Mouse (Mus musculus) heart, postnatal 10 days (tissue): ENCODE measurements at regions not wholly inside any gene's neighbourhood (a gene's known extent, or its start where the extent isn't known, plus 50 kb on each side); places are given as distances from the start of the nearest gene placed in this dataset.
A peak's percentile ranks its signal among the peaks of the same experiment; 100 is the strongest.

Source experiments
- DNase-seq, 2 experiments: peaks; one replicate each; pipeline ENCODE4 v3.0.0; 2021
- intact Hi-C: fragments of 180-260 bp; cut with DNase I; formaldehyde crosslinking; loops from one replicate; pipeline ENCODE4 v1.15.1; 2025
- microRNA-seq, 2 experiments: library from miRNA; unstranded; fragments of <30 nt; microRNA quantifications; one replicate each; pipeline ENCODE4 v1.2.0; 2022

DNA sequence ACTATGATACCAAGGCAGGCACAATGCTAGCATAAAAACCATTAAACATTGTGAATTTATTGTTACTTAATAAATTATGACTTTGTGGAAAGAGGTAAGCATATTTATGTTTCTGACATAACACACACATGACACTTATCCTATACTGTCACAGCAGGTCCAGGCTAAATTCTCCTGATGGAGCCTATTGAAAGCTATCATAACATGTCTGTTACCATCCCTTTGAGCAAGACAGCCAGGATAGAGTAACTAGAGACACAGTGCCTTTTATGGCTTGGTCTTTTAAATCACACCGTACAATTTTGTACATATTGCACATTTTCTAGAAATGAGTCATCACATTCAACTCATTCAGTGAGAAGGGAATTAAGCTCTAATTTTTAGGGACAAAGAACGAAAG lies 67.8 kb upstream of the Adgra3 start:
- no peak for DNase-seq
- intact Hi-C loops = no loop called here

DNA sequence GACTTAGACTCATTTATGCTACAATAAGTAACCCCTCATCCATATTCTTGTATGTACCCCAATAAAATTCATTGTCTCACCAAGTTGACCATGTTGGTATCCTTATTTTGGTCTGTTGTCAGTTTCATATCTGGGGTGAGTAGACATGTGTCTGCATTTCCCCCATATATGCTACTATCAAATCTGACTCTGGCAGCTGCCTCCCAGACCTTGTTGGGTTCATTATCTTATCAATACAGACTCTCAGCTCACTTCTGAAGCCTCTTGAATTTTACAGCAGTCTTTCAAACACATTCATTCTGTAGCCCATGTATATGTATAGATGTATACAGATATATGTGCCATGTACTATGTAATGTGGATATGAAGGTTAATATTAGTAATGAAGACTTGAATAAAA lies 67.4 kb upstream of the Adgra3 start:
- intact Hi-C loops = no loop called here
- DNase-seq = no peak

DNA sequence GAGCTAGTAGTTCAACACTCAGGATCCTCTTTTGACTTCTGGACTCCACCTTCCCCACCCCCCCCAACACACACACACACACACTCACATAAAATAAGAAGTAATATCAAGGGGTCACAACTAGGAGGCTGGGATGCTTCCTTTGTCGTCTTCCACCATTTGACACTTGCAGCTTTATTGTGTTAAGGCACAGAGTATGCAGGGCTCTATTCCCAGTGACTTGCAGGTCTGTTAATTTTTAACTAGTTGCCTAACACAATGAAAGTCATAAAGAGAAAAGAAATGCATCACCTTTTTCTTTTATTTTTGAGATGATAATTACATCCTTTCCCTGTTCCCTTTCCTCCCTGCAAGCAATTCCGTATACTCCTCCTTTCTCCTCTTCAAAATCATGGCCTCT lies 66.9 kb upstream of the Adgra3 start:
- intact Hi-C loops = no loop called here
- no peak for DNase-seq

DNA sequence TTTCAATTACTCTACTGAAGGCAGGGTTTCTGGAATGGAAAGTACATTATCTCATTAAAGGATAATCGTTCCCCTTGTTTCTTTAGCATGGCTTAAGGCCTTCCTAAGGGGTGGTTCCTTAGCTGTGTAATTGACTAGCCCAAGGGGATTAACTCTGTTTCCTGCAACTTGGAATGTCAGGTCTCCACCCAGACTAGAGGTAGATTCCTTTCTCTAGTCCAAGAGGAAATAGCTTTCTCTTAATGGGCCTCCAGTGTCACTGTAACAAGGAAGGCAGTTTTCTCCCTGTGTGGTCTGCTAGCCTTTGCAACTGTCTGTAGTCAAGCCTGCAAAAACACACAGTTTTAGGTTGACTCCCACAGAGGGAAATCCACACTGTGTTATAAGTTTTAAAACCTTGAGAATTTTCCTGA lies 64.0 kb upstream of the Adgra3 start:
- peak in 1 of 2 experiments; percentile 2 for DNase-seq
- intact Hi-C loops = no loop called here

DNA sequence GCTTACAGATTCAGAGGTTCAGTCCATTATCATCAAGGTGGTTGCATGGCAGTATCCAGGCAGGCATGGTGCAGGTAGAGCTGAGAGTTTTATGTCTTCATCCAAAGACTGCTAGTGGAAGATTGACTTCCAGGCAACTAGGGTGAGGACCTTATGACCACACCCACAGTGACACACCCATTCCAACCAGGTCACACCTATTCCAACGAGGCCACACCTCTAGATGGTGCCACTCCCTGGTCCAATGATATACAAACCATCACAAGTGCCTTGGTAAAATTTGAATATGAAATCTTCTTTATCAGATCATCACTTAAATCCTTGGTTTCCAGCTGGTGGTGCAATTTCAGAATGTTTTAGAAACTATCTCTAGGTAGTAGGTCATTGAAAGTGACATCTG lies 61.1 kb upstream of the Adgra3 start:
- intact Hi-C loops = no loop called here
- DNase-seq = no peak

Small RNA genes in the stretch of these regions (microRNA-seq; reads per million reads assigned to microRNA genes)
- 0 reads per million in 2 experiments for gene Mir8117
